Mouse (Mus musculus): ENCODE data around the gene Ccnc. TPM values are rescaled to one million over a fixed set of nuclear protein-coding genes. Genes with fewer than 3 reads are reported as not detected.

Ccnc gene
- total RNA-seq (2014; rRNA removed) = 15.9 and 19.0 TPM in 2 replicates
- 4.4 and 6.0 TPM in 2 replicates for polyA plus RNA-seq (2012; rRNA removed)

GRCm38 (mm10) chr4:21727615-21728165, at the start of gene Ccnc:
Ccnc (plus strand) TSS chr4:21727701.
- TF ChIP-seq CTCF (IDR thresholded peaks at IDR 0.05; ENCODE audit: low read depth, low read length) = no peak
- TF ChIP-seq POLR2A (IDR thresholded peaks at IDR 0.05; ENCODE audit: extremely low read depth, insufficient read depth, low read length) = peak; percentile 65
- WGBS = under 1% methylated on average over 37 of the region's 37 CpGs
- peaks cover 3% of the 10 kb centered on the region; the same call in 1 of the 2 replicates for H3K4me1 ChIP-seq (ENCODE audit: control insufficient read depth, insufficient read depth, low read length)
- no peaks in the 10 kb centered on the region for H3K27me3 ChIP-seq (ENCODE audit: control insufficient read depth, insufficient read depth, low read length)
- no peaks in the 10 kb centered on the region; the same call in 1 of the 2 replicates for H3K36me3 ChIP-seq (ENCODE audit: control insufficient read depth, insufficient read depth, low read length)
- H3K27ac ChIP-seq (replicated peaks; ENCODE audit: insufficient read depth, low read depth, low read length) = peak within 1 kb of the TSS; percentile 18; the same call in 1 of the 2 replicates
- peak; percentile 84 for DNase-seq (ENCODE audit: extremely low read depth, low read depth, low spot score)
- H3K9ac ChIP-seq (ENCODE audit: low read depth, low read length) = peak within 1 kb of the TSS; percentile 73
- H3K79me2 ChIP-seq (ENCODE audit: control insufficient read depth, insufficient read depth, low read length) = no peaks in the 10 kb centered on the region; the same call in 1 of the 2 replicates
- peak within 1 kb of the TSS; percentile 86 for H3K4me3 ChIP-seq (ENCODE audit: insufficient read depth, low read depth, low read length)

GRCm38 (mm10) chr4:21678101-21678974, 49.2 kb upstream of the Ccnc start:
- Histone ChIP-seq H3K27ac (replicated peaks; ENCODE audit: insufficient read depth, low read depth, low read length) (no peak overlapping the region), H3K27me3 (ENCODE audit: control insufficient read depth, insufficient read depth, low read length) (peaks cover 36% of the 10 kb centered on the region), H3K79me2 (ENCODE audit: control insufficient read depth, insufficient read depth, low read length) (no peaks in the 10 kb centered on the region), H3K4me1 (ENCODE audit: control insufficient read depth, insufficient read depth, low read length) (no peaks in the 10 kb centered on the region), H3K36me3 (ENCODE audit: control insufficient read depth, insufficient read depth, low read length) (no peaks in the 10 kb centered on the region), H3K9ac (ENCODE audit: low read depth, low read length) (no peak overlapping the region), H3K4me3 (ENCODE audit: insufficient read depth, low read depth, low read length) (peak overlapping the region; percentile 27; the same call in 1 of the 2 replicates)
- WGBS = 2% methylated on average over 84 of the region's 84 CpGs
- DNase-seq (ENCODE audit: extremely low read depth, low read depth, low spot score) = no peak
- no peak for TF ChIP-seq CTCF (IDR thresholded peaks at IDR 0.05; ENCODE audit: low read depth, low read length)
- TF ChIP-seq POLR2A (IDR thresholded peaks at IDR 0.05; ENCODE audit: extremely low read depth, insufficient read depth, low read length) = no peak

- peaks cover 37% of the 10 kb centered on the region for H3K27me3 ChIP-seq (ENCODE audit: control insufficient read depth, insufficient read depth, low read length)
- no peak overlapping the region for H3K9ac ChIP-seq (ENCODE audit: low read depth, low read length)
- H3K27ac ChIP-seq (replicated peaks; ENCODE audit: insufficient read depth, low read depth, low read length) = no peak overlapping the region
- no peaks in the 10 kb centered on the region for H3K4me1 ChIP-seq (ENCODE audit: control insufficient read depth, insufficient read depth, low read length)
- DNase-seq (ENCODE audit: extremely low read depth, low read depth, low spot score) = no peak
- no peaks in the 10 kb centered on the region for H3K36me3 ChIP-seq (ENCODE audit: control insufficient read depth, insufficient read depth, low read length)
- no peak for TF ChIP-seq CTCF (IDR thresholded peaks at IDR 0.05; ENCODE audit: low read depth, low read length)
- TF ChIP-seq POLR2A (IDR thresholded peaks at IDR 0.05; ENCODE audit: extremely low read depth, insufficient read depth, low read length) = no peak
- WGBS = 2% methylated on average over 76 of the region's 79 CpGs
- H3K4me3 ChIP-seq (ENCODE audit: insufficient read depth, low read depth, low read length) = peak overlapping the region; percentile 27; the same call in 1 of the 2 replicates
- no peaks in the 10 kb centered on the region for H3K79me2 ChIP-seq (ENCODE audit: control insufficient read depth, insufficient read depth, low read length)
Observed at GRCm38 (mm10) chr4:21678975-21679623, 48.4 kb upstream of the Ccnc start.

DNA sequence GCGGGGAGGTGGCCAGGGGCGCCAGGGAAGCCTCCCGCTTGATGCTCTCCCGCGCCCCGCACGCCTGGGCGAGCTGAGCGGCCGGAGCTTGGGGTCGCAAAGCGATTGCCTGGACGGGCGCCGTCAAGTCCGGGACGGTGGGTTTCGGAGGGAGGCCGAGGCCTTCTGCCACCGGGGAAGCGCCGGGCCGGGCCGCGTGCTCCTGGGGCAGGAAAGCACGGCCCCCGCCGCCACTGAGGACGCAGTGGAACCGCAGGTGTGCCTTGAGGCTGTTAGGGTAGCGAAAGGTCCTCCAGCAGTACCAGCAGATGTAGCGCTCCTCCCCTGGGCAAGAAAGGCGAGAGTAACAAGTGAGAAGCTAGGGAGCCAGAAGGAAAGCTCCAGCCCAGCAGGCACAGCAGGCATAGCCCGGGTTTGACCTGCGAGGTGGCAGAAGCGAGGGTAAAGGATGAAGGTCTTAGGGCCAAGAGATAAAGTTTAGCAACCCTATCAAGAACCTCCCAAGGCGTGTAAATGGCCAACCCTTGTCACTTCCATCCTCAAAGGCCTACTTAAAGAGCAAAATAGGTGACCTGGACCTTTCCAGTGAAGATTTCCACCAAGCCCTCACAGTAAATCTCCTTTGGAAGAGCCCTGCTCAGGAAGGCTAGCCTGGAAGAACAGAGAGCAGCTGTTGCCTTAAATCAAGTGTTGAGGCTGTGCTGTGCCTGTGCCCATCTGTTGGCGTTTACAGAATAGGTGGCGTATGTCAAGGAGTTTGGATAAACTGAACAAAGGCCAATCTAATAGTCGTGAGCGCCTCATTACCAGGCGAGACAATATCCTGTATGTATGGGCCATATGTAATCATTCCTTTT, 47.6 kb upstream of the Ccnc start:
- no peaks in the 10 kb centered on the region for H3K4me1 ChIP-seq (ENCODE audit: control insufficient read depth, insufficient read depth, low read length)
- no peak for DNase-seq (ENCODE audit: extremely low read depth, low read depth, low spot score)
- no peak overlapping the region for H3K27ac ChIP-seq (replicated peaks; ENCODE audit: insufficient read depth, low read depth, low read length)
- no peaks in the 10 kb centered on the region for H3K36me3 ChIP-seq (ENCODE audit: control insufficient read depth, insufficient read depth, low read length)
- peaks cover 32% of the 10 kb centered on the region for H3K27me3 ChIP-seq (ENCODE audit: control insufficient read depth, insufficient read depth, low read length)
- WGBS = 7% methylated on average over 42 of the region's 42 CpGs
- H3K9ac ChIP-seq (ENCODE audit: low read depth, low read length) = no peak overlapping the region
- H3K4me3 ChIP-seq (ENCODE audit: insufficient read depth, low read depth, low read length) = no peak overlapping the region
- TF ChIP-seq POLR2A (IDR thresholded peaks at IDR 0.05; ENCODE audit: extremely low read depth, insufficient read depth, low read length) (no peak), CTCF (IDR thresholded peaks at IDR 0.05; ENCODE audit: low read depth, low read length) (no peak)
- no peaks in the 10 kb centered on the region for H3K79me2 ChIP-seq (ENCODE audit: control insufficient read depth, insufficient read depth, low read length)

GRCm38 (mm10) chr4:21680971-21681370, 46.5 kb upstream of the Ccnc start:
- no peak for DNase-seq (ENCODE audit: extremely low read depth, low read depth, low spot score)
- H3K9ac ChIP-seq (ENCODE audit: low read depth, low read length) = no peak overlapping the region
- no peak overlapping the region for H3K4me3 ChIP-seq (ENCODE audit: insufficient read depth, low read depth, low read length)
- TF ChIP-seq POLR2A (IDR thresholded peaks at IDR 0.05; ENCODE audit: extremely low read depth, insufficient read depth, low read length) (no peak), CTCF (IDR thresholded peaks at IDR 0.05; ENCODE audit: low read depth, low read length) (no peak)
- no peaks in the 10 kb centered on the region for H3K36me3 ChIP-seq (ENCODE audit: control insufficient read depth, insufficient read depth, low read length)
- H3K4me1 ChIP-seq (ENCODE audit: control insufficient read depth, insufficient read depth, low read length) = no peaks in the 10 kb centered on the region
- peaks cover 35% of the 10 kb centered on the region for H3K27me3 ChIP-seq (ENCODE audit: control insufficient read depth, insufficient read depth, low read length)
- no peak overlapping the region for H3K27ac ChIP-seq (replicated peaks; ENCODE audit: insufficient read depth, low read depth, low read length)
- WGBS = 8% methylated on average over 10 of the region's 10 CpGs
- no peaks in the 10 kb centered on the region for H3K79me2 ChIP-seq (ENCODE audit: control insufficient read depth, insufficient read depth, low read length)

Measured in liver, adult 2 months (tissue).